Mouse (Mus musculus): Measurements from ENCODE around the gene Frmpd3.
"Not testable (repeated sequence)": the region's sequence is repeated elsewhere in the genome, so short reads cannot be mapped to it uniquely, and the experiment has no call there.

- TF ChIP-seq CTCF, EP300 (IDR thresholded peaks at IDR 0.05; ENCODE audit: low read depth): not testable (repeated sequence)
Observed at GRCm38 (mm10) chrX:140320671-140321070, 21.4 kb upstream of the Frmpd3 start.
